Mouse (Mus musculus): ENCODE data around the gene Kif3b.

DNA sequence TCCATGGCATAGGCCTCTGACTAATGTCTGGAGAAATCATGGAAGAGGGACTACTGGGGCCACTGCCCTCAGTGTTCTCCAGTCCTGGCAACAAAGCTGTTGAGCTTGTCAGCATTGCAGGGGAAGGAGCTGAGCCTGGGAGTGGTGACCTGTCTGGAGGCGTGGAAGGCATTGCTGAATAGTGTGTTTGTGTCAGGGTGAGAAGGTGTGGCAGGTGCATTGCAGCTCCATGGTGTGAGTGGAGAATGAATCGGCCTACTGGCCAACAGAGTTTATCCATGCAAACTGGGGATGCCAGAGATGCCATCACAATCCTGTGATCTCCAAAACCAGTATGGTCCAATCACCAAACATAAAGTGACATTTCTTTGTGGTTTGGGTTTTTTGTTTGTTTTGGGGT, 34.6 kb upstream of the Kif3b start:
- TF ChIP-seq CTCF (IDR thresholded peaks at IDR 0.05; ENCODE audit: low read depth) (no peak), EP300 (optimal IDR thresholded peaks at IDR 0.05) (no peak)

All from stomach, postnatal 0 days (tissue).